Mouse (Mus musculus): ENCODE data around the gene Rtkn. TPM values are rescaled to one million over a fixed set of nuclear protein-coding genes. Genes with fewer than 3 reads are reported as not detected.

Gene Rtkn
- not detected for total RNA-seq (2023)

DNA sequence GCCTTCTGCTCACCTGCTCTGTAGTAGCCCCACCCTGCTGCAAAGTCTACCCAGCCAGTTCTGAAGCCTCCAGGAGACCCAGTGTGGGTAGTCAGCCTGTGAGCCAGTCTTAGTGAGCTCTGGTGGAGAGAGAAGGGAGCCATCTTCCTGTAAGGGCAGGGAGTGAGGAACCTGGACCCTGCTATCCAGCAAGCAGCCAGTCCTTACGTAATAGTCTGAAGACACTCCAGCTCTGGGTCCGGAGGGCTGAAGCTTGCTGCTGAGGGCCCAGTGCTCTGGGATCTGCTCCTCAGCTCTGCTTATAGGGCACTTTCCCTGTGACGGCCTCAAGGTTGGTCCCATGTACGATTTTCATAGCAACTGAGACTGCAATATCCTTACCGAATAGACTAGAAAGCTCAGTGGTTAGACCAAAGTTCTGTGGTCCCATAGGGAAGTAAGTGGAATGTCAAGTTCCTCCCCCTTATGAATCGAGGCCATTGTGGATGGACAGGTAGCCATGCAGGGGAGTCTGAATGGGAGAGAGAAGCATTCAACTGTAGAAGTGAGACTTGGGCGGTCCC is at the start of gene Rtkn:
TSS of gene Rtkn (plus strand) at position 513 of the 563 bp plus-strand sequence.

DNA sequence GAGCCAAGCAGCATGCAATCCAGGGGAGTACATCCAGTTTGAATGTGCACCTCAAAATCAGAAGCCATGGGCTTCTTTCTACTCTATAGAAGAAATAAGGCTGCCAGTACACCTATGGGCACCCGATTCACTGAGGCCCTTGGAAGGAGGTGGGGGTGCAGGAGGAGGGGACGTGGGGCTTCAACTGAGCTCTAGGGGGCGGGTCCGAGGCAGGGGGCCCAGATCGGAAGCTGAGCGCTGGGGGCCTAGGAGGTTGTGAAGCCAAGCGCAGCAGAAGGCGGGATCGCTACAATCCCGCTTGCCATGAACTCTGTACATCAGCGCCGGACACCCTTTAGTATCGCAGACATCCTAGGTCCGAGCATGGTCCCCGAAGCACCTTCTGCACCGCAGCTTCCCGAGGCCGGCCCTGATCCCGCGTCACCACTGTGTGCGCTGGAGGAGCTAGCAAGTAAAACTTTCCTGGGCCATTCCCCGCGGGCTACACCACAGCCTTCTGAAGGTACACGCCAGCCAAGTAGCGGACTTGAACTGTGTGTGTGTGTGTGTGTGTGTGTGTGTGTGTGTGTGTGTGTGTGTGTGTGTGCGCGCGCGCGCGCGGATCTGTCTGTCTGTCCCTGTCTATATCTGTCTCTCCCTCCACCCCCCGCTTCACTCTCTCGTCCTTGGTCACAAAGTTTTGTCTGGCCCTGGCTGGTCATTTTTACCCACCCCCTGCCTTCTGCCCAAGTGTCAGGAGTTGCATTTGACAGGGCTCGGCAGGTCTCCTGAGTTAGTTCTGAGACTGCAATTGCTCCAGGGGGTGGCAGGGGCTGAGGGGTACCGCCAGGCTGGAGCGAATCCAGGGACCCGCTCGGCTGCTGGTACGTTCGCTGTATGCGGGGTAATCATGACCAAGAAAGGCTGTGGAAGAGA is 48.9 kb upstream of the Rtkn start, which contains the start of gene Lbx2:
TSS of gene Lbx2 (plus strand) at position 247 of the 915 bp plus-strand sequence.

DNA sequence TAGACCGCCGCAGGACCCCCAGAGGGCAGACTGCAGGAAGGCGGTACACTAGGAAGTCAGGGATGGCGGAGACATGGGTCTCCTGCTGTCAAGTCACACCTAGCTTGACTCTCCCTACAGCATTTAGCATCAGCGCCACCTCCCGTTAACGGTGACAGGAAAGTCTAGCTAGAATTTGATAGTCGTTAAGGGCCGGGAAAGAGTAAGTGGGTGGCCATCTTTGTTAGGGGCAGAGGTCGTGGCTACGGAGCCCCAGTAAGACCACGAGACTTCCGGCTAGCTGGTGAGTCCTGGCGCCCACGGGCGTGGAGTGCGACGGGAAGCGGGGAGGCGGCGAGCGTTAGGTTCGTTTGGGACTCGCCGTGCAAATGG is 34.0 kb upstream of the Rtkn start, which contains the start of the genes Ccdc142 and Gm42688:
TSS of gene Ccdc142 (plus strand) at position 286 of the 372 bp plus-strand sequence.
TSS of gene Gm42688 (plus strand) at position 302 of the 372 bp plus-strand sequence.

DNA sequence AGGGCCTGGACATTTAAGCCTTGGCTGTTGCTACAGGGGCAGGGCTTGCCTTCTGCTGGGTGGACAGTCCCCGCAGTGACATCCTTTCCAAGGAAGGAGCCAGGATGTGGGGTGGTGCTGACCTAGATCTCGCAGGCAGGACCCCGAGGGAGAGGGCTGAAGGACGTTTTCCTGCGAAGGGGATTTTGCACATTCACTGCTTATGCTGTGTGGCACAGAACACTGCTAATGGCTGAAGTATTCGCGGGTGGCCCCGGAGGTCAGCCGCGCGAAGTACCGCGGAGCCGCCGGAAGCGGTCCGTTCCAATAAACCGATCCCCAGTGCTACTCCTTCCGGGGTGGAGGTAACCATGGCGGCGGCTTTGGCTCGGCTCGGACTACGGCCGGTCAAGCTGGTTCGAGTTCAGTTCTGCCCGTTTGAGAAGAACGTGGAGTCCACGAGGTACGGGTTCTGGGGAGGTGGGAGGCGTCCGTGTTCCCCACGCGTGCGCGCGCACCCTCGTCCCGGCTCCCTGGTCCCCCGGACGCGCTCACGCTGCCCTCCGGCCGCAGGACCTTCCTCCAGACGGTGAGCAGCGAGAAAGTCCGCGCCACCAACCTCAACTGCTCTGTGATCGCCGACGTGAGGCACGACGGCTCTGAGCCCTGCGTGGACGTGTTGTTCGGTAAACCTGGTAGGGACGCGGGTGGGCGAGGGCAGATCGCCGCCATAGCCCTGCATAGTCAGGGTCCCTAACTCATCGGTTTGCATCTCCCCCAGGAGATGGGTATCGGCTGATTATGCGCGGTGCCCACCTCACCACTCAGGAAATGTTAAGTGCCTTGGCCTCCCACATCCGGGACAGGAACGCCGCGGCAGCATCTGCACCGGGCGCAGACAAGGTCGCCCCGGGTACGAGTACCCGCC is 26.2 kb upstream of the Rtkn start, which contains the start of gene Mrpl53:
TSS of gene Mrpl53 (plus strand) at position 279 of the 907 bp plus-strand sequence.

DNA sequence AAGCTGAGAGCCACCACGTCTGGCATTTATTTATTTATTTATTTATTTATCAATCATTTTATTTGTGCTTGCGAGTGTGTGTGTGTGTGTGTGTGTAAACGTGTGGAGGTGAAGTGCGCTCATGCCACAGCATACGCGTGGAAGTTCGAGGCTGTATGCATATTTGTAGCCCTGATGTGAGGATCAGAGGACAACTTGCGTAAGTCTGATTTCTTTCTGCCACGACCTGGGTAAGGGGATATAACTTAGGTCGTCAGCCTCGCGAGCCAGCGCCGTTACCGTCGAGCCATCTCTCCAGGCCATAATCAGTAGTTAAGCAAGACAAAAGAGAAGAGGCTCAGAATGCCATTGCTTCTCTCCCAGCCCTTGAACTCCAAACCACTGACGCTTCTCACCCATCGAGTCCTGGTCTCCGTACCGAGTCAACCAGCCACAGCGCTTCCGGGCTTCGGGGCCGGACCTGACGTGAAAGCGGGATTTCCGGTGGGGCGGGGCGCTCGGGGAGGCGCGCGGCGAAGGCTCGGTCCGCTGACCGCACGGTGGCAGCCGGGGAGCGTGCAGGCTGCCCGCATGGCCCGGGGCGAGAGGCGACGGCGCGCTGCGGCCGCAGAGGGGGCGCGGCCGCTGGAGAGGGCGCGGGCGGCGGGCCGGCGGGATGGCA is 20.1 kb upstream of the Rtkn start, which contains the start of gene Mogs:
TSS of gene Mogs (plus strand) at position 486 of the 661 bp plus-strand sequence.

DNA sequence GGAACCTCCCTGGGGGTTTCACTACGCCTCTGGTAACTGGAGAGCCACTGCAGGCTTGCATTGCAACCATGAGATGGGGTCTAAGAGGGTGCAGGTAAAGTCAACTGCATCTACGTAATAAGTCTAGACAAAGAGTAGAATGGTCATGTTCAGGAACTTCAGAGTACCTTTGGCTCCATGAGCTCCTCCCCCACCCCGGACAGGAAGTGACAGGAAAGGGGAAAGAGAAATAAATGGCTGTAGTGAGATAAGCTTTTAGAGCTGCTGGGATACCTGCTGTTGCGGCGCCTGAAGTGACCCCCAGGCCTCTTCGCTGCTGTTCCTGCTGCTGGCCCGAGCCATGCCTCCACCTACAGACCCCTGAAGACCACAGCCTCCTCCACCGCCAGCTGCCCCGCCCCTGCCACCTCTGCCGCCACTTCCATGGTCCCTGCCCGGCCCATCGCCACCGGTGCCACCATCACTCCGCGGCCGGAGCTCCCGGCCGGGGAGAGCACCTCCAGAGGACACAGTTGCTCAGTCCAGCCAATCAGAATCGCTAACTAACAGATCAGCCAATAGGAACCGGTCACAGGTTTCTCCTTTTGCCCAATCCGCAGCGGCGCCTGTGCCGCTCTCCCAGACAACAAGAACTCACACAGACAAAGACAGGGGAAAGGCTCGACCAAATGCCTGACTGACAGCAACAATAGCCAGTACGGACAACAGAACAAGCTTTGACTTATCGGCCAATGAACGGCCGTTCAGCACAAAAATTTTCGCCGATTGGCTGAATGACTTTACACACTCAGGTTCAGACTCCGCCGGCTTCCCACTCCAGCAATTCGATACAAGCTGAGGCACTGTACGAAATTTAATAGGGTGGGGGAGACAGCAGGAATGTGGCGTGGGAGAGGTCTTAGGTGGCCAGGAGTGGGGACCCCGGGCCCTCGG is 14.1 kb upstream of the Rtkn start, which contains the start of gene Wbp1:
TSS of gene Wbp1 (minus strand) at position 630 of the 933 bp plus-strand sequence.

DNA sequence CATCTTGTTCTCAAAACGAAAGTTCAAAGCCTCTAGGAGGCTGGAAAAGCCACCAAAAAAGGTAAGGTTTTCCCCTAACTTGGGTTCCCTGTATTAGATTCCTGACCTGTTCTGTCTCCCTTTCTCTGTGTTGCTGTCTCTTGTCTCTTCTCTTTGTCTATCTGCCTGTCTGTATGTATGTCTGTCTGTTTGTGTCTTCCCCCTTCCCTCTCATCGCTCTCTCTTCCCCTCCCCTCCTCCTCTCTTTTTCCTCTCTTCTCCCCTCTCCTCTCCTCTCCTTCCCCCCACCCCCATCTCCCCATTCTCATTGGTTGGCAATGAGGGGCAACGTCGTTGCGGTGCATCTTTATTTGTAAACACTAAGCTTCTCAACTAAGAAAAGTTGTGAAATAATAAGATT is 9.9 kb upstream of the Rtkn start, which contains the start of gene Ino80b:
TSS of gene Ino80b (minus strand) at position 101 of the 400 bp plus-strand sequence.

DNA sequence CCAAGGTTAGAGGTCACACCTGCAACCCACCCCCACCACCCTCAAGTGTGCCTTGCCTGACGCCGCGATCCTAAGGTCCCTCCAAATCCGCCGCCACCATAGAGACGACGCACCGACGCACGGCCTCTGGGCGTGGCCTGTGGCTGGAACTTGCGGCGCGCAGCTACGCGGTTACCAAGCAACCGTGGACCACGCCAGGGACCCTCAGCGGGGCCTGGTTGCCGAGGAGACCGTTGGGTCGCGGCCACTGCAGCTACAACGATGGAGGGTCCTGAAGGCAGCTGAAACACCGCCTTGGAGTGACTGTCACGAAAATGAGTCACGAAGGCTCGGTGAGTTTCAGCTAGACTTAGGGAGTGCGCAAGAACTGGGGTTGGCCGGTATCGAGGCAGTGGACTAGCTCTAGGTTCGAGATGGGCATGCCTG is 21.0 kb downstream of the Rtkn start, which contains the start of the genes Wdr54 and 1700003E16Rik:
TSS of gene Wdr54 (minus strand) at position 139 of the 426 bp plus-strand sequence.
TSS of gene 1700003E16Rik (plus strand) at position 146 of the 426 bp plus-strand sequence.

DNA sequence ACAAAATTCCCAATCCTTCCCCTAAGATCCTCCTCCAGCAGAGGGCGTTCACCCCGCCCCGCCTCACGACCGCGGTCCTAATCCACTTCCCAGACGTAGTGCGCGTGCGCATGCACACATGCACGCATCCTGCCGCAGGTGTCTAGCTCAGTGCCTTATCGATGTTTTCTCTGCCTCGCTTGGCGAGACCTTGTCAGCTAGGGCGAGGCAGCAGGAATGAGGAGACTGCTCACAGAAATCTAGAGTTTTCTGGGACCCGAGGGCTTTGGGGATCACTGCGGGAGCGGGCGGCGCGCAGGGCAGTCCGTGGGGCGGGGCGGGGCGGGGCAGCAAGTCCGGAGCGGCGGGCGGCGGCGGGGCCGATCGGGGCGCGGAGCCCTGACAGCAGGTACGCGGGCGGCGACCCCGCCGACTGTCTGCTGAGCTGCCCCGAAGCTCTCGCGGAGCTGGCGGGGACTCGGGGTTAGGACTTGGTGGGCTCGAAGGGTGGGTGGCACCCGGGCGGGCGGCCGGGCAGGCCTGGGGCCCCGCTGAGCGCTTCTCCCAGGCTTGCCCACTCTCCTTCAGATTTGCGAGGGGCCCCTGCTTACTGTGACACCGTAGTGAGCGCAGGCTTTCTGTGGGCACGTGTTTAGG is 30.5 kb downstream of the Rtkn start, which contains the start of gene Dctn1:
TSS of gene Dctn1 (plus strand) at position 314 of the 636 bp plus-strand sequence.

Other genes with a start within 250 kb of the Rtkn start
- gene Sema4f, start 195.7 kb upstream of the Rtkn start, total RNA-seq (2023) = 17.1 TPM
- gene M1ap, start 188.6 kb upstream of the Rtkn start, total RNA-seq (2023) = not detected
- gene Dok1, start 102.0 kb upstream of the Rtkn start, total RNA-seq (2023) = 13.2 TPM
- not detected for gene Loxl3, start 101.3 kb upstream of the Rtkn start, total RNA-seq (2023)
- gene Aup1, start 80.9 kb upstream of the Rtkn start, total RNA-seq (2023) = 376 TPM
- 25.8 TPM for gene Htra2, start 80.2 kb upstream of the Rtkn start, total RNA-seq (2023)
- 11.6 TPM for gene Dqx1, start 77.6 kb upstream of the Rtkn start, total RNA-seq (2023)
- gene Tlx2, start 65.2 kb upstream of the Rtkn start, total RNA-seq (2023) = not detected
- 20.6 TPM for gene Pcgf1, start 57.6 kb upstream of the Rtkn start, total RNA-seq (2023)
- not detected for gene Lbx2, start 49.1 kb upstream of the Rtkn start, total RNA-seq (2023)
- 10.7 TPM for gene Ccdc142, start 33.9 kb upstream of the Rtkn start, total RNA-seq (2023)
- 6.1 TPM for gene Gm42688, start 33.8 kb upstream of the Rtkn start, total RNA-seq (2023)
- gene Mrpl53, start 26.4 kb upstream of the Rtkn start, total RNA-seq (2023) = 24.3 TPM
- 38.4 TPM for gene Mogs, start 20.0 kb upstream of the Rtkn start, total RNA-seq (2023)
- 37.7 TPM for gene Wbp1, start 13.9 kb upstream of the Rtkn start, total RNA-seq (2023)
- 25.4 TPM for gene Ino80b, start 10.0 kb upstream of the Rtkn start, total RNA-seq (2023)
- not detected for gene Wdr54, start 20.9 kb downstream of the Rtkn start, total RNA-seq (2023)
- not detected for gene 1700003E16Rik, start 20.9 kb downstream of the Rtkn start, total RNA-seq (2023)
- gene Dctn1, start 30.5 kb downstream of the Rtkn start, total RNA-seq (2023) = 85.3 TPM
- gene Slc4a5, start 84.4 kb downstream of the Rtkn start, total RNA-seq (2023) = not detected
- gene Mthfd2, start 190.4 kb downstream of the Rtkn start, total RNA-seq (2023) = 44.9 TPM
- 112 TPM for gene Mob1a, start 190.6 kb downstream of the Rtkn start, total RNA-seq (2023)
- 27.1 TPM for gene Bola3, start 213.7 kb downstream of the Rtkn start, total RNA-seq (2023)